Mouse (Mus musculus) CH12.LX (cell line): Measurements from ENCODE around the gene Gm21312.
"Not testable (repeated sequence)": the region's sequence is repeated elsewhere in the genome, so short reads cannot be mapped to it uniquely, and the experiment has no call there.

Source experiments
- POLR2A ChIP-seq: IDR thresholded peaks from 2 replicates; pipeline ENCODE4 v1.6.1; 2011; ENCODE audit warnings: low read depth, mild to moderate bottlenecking, improper control_type of control experiment, low read length
- TCF12 ChIP-seq: IDR thresholded peaks from 2 replicates; pipeline ENCODE4 v1.6.1; 2014; ENCODE audit warnings: low read depth, mild to moderate bottlenecking, inconsistent platforms, low read length, improper control_type of control experiment

DNA sequence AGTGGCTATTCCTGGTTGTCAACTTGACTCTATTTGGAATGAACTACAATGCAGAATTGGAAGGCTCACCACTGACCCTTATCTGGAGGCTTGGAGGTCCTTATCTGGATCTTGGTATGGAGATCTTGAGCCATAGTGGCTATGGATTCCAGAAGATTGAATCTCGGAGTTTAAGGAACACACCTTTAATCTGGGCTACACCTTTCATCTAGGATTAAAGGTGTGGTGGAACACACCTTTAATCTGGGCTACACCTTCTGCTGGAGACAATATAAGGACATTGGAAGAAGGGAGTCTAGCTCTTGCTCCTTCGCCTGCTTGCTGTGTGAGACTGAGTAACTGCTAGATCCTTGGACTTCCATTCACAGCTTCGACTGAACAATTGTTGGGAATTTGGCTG lies 8.4 kb downstream of the Gm21312 start, which contains the start of gene Gm20765:
- TF ChIP-seq POLR2A, TCF12: not testable (repeated sequence)
